Mouse (Mus musculus) liver, embryonic 13.5 days (tissue): ENCODE data around the gene Nfyb. TPM values are rescaled to one million over a fixed set of nuclear protein-coding genes. Genes with fewer than 3 reads are reported as not detected.

Source experiments
- ATAC-seq: fragments of 200-750 bp; cut with Nextera tagmentation; 2 replicates; pipeline ENCODE4 v1.8.0; 2017; ENCODE audit warnings: low read depth, mild to moderate bottlenecking, moderate number of reproducible peaks, moderate library complexity
- DNase-seq: peaks from one replicate; pipeline ENCODE4 v3.0.0; 2022
- H3K27ac ChIP-seq: fragments of 300-500 bp; sonication (generic); 2 replicates; pipeline ENCODE4 v1.5.1; 2015; ENCODE audit warnings: moderate library complexity, mild to moderate bottlenecking, inconsistent platforms
- H3K27me3 ChIP-seq: fragments of 300-500 bp; sonication (generic); 2 replicates; pipeline ENCODE4 v1.6.1; 2015; ENCODE audit warnings: mild to moderate bottlenecking, inconsistent platforms
- H3K36me3 ChIP-seq: fragments of 300-500 bp; sonication (generic); 2 replicates; pipeline ENCODE4 v1.6.1; 2015; ENCODE audit warnings: mild to moderate bottlenecking, inconsistent platforms
- H3K4me1 ChIP-seq: fragments of 300-500 bp; sonication (generic); replicated peaks from 2 replicates; pipeline ENCODE4 v1.6.1; 2015; ENCODE audit warnings: inconsistent platforms
- H3K4me2 ChIP-seq: fragments of 300-500 bp; sonication (generic); 2 replicates; pipeline ENCODE4 v1.6.1; 2015; ENCODE audit warnings: inconsistent platforms, mild to moderate bottlenecking, moderate library complexity
- H3K4me3 ChIP-seq: fragments of 300-500 bp; sonication (generic); replicated peaks from 2 replicates; pipeline ENCODE4 v1.5.1; 2015; ENCODE audit warnings: mild to moderate bottlenecking, inconsistent platforms
- H3K9ac ChIP-seq: fragments of 300-500 bp; sonication (generic); 2 replicates; pipeline ENCODE4 v1.6.1; 2015; ENCODE audit warnings: mild to moderate bottlenecking, inconsistent platforms
- H3K9me3 ChIP-seq: fragments of 300-500 bp; sonication (generic); replicated peaks from 2 replicates; pipeline ENCODE4 v1.6.1; 2016; ENCODE audit warnings: inconsistent platforms
- WGBS: fragments of 180-500 bp; shearing (Covaris S2); methylation state at CpG from one replicate; pipeline ENCODE4 v1.1.7; 2015; ENCODE audit not compliant: insufficient replicate concordance; 5-methylcytosine and 5-hydroxymethylcytosine counted together
- polyA plus RNA-seq: library from polyadenylated mRNA; unstranded; fragments of >200 nt; fragmentation: Nextera tagmentation; extraction: Ambion mirVana; gene quantifications from 2 replicates; pipeline ENCODE4 v1.2.1, GENCODE M21; 2015

Gene Nfyb
- polyA plus RNA-seq, 1 experiment from 2014 or later: 36.1 TPM

- DNase-seq (no peak), ATAC-seq (no peak)
- WGBS: 54% methylated on average over 4 of the region's 4 CpGs
- H3K27ac ChIP-seq: no peak overlapping the region
- no peak overlapping the region for H3K4me3 ChIP-seq
- no peak overlapping the region for H3K9ac ChIP-seq
- H3K4me2 ChIP-seq: no peak overlapping the region
- H3K36me3 ChIP-seq: no peaks in the 10 kb centered on the region
- peaks cover 19% of the 10 kb centered on the region for H3K27me3 ChIP-seq
- no peaks in the 10 kb centered on the region for H3K9me3 ChIP-seq
- H3K4me1 ChIP-seq: peaks cover 23% of the 10 kb centered on the region
Measured at GRCm38 (mm10) chr10:82797119-82797491, 33.2 kb upstream of the Nfyb start.

GRCm38 (mm10) chr10:82796471-82797118 lies 32.7 kb upstream of the Nfyb start:
- H3K36me3 ChIP-seq: no peaks in the 10 kb centered on the region
- no peaks in the 10 kb centered on the region for H3K9me3 ChIP-seq
- 20% methylated on average over 12 of the region's 12 CpGs for WGBS
- no peak overlapping the region for H3K9ac ChIP-seq
- H3K27me3 ChIP-seq: peaks cover 19% of the 10 kb centered on the region
- no peak overlapping the region for H3K27ac ChIP-seq
- H3K4me3 ChIP-seq: no peak overlapping the region
- ATAC-seq (no peak), DNase-seq (no peak)
- no peak overlapping the region for H3K4me2 ChIP-seq
- H3K4me1 ChIP-seq: peaks cover 23% of the 10 kb centered on the region

- H3K36me3 ChIP-seq: no peaks in the 10 kb centered on the region
- peaks cover 23% of the 10 kb centered on the region for H3K4me1 ChIP-seq
- peaks cover 19% of the 10 kb centered on the region for H3K27me3 ChIP-seq
- no peaks in the 10 kb centered on the region for H3K9me3 ChIP-seq
- H3K4me2 ChIP-seq: peak overlapping the region; percentile 37
- no peak overlapping the region for H3K27ac ChIP-seq
- DNase-seq (no peak), ATAC-seq (no peak)
- H3K4me3 ChIP-seq: no peak overlapping the region
- H3K9ac ChIP-seq: no peak overlapping the region
- 27% methylated on average over 8 of the region's 8 CpGs for WGBS
Measured at GRCm38 (mm10) chr10:82795767-82796166, 31.8 kb upstream of the Nfyb start.

- no peak overlapping the region for H3K27ac ChIP-seq
- 17% methylated on average over 15 of the region's 15 CpGs for WGBS
- H3K4me1 ChIP-seq: peaks cover 26% of the 10 kb centered on the region
- peak overlapping the region; percentile 37 for H3K4me2 ChIP-seq
- H3K27me3 ChIP-seq: peaks cover 19% of the 10 kb centered on the region
- peak; percentile 28; the same call in 1 of the 2 replicates for ATAC-seq
- H3K36me3 ChIP-seq: no peaks in the 10 kb centered on the region
- no peak for DNase-seq
- H3K4me3 ChIP-seq: no peak overlapping the region
- H3K9ac ChIP-seq: no peak overlapping the region
- H3K9me3 ChIP-seq: no peaks in the 10 kb centered on the region
Measured at GRCm38 (mm10) chr10:82795071-82795731, 31.3 kb upstream of the Nfyb start.

DNA sequence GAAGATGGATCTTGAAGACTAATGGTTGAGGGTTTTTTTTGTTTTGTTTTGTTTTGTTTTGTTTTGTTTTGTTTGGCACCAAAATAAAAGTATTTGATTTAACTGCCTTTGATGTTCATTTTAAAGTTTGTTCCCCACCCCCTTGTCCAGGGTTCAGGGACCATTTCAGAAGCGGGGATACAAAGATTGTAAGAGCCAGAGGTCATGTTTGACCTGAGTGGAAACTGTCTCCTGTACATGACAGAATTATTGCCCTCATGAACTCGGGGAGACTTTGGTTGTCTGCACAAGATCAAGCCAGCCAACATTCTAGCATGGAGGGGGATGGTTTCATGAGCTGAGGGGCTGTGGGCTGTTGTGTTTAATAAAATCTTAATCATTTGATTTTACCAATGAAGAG lies 28.4 kb upstream of the Nfyb start:
- DNase-seq: no peak
- Histone ChIP-seq H3K4me3 (no peak overlapping the region), H3K4me2 (no peak overlapping the region), H3K9me3 (no peaks in the 10 kb centered on the region), H3K36me3 (no peaks in the 10 kb centered on the region), H3K27me3 (peaks cover 19% of the 10 kb centered on the region), H3K4me1 (peaks cover 26% of the 10 kb centered on the region), H3K27ac (0 out of 2 replicates have a peak overlapping the region, but pooled peaks have one; percentile 25), H3K9ac (no peak overlapping the region)
- ATAC-seq: no peak
- WGBS: 47% methylated on average over 2 of the region's 2 CpGs

DNA sequence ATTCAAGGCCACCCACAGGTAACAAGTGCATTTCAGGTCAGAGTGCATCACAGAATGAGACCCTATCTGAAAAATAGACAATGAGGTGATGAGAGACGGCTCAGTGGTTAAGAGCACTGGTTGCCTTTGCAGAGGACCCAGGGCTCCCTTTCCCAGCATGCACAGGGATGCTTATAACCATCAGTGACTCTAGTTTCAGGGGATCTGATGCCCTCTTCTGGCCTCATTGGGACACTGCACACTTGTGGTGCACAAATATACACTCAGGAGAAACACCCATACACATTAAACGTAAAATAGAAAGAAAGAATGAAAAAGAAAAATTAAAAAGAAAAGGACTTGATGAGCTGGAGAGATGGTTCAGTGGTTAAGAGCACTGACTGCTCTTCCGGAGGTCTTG lies 27.8 kb upstream of the Nfyb start:
- H3K36me3 ChIP-seq: no peaks in the 10 kb centered on the region

GRCm38 (mm10) chr10:82790504-82790903 lies 26.6 kb upstream of the Nfyb start:
- H3K27me3 ChIP-seq: peaks cover 6% of the 10 kb centered on the region
- H3K9ac ChIP-seq: no peak overlapping the region
- no peaks in the 10 kb centered on the region for H3K9me3 ChIP-seq
- peaks cover 11% of the 10 kb centered on the region for H3K4me1 ChIP-seq
- H3K4me2 ChIP-seq: no peak overlapping the region
- no peak overlapping the region for H3K27ac ChIP-seq
- whole genome bisulfite sequencing: 70% methylated on average over 5 of the region's 5 CpGs
- no peak for ATAC-seq
- no peak overlapping the region for H3K4me3 ChIP-seq
- H3K36me3 ChIP-seq: no peaks in the 10 kb centered on the region
- DNase-seq: no peak

More for the DNA sequence above, 27.8 kb upstream of the Nfyb start:
- DNase-seq (no peak), ATAC-seq (no peak)
- H3K9me3 ChIP-seq: no peaks in the 10 kb centered on the region
- H3K9ac ChIP-seq: no peak overlapping the region
- peaks cover 13% of the 10 kb centered on the region for H3K27me3 ChIP-seq
- peaks cover 20% of the 10 kb centered on the region for H3K4me1 ChIP-seq
- H3K27ac ChIP-seq: no peak overlapping the region
- H3K4me3 ChIP-seq: no peak overlapping the region
- H3K4me2 ChIP-seq: no peak overlapping the region
- WGBS: 83% methylated on average over 3 of the region's 3 CpGs

DNA sequence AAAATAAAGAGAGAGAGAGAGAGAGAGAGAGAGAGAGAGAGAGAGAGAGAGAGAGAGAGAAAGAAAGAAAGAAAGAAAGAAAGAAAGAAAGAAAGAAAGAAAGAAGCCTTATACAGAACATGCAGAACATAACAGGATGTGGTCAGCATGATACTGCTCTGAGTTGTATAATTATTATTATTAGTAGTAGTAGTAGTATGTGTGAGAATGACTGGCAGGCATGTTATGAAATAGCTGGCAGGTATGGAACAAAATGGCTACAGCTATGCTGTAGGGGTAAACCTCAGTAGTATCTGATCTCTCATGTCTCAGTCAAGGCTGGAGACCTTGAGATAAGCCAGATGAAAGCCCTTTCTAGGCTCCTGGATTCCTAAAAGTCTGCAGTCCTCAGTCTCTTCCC lies 25.2 kb upstream of the Nfyb start:
- DNase-seq: no peak
- H3K4me1 ChIP-seq: peaks cover 3% of the 10 kb centered on the region; the same call in 1 of the 2 replicates
- H3K36me3 ChIP-seq: no peaks in the 10 kb centered on the region
- H3K27ac ChIP-seq: no peak overlapping the region
- H3K4me3 ChIP-seq: no peak overlapping the region
- ATAC-seq: no peak
- H3K4me2 ChIP-seq: no peak overlapping the region
- no peaks in the 10 kb centered on the region for H3K27me3 ChIP-seq
- no peak overlapping the region for H3K9ac ChIP-seq
- H3K9me3 ChIP-seq: no peaks in the 10 kb centered on the region

- ATAC-seq: peak; percentile 39
Measured at GRCm38 (mm10) chr10:82782472-82782871, 18.5 kb upstream of the Nfyb start.

DNA sequence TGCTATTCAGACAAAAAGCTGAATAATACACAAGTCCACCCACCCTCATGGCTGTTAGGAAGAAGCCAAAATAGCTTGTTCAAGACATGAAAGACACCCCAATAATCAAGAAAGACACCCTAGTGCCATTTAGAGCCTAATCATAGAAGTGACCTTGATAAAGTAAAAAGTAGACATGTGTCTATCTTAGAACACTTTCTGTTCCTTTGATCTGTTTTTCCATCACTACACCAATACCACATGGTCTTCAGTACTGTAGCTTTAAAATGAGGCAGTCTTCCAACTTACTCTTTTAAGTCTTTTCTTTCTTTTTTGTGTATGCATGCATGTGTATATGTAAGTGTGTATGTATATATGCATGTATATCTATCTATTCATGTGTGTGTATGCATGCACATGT lies 16.9 kb upstream of the Nfyb start:
- ATAC-seq (no peak), DNase-seq (no peak)
- Histone ChIP-seq H3K36me3 (no peaks in the 10 kb centered on the region), H3K9ac (no peak overlapping the region), H3K4me2 (no peak overlapping the region), H3K27ac (0 out of 2 replicates have a peak overlapping the region, but pooled peaks have one; percentile 0), H3K27me3 (0 out of 2 replicates have a peak, but pooled peaks cover 6% of the 10 kb centered on the region), H3K9me3 (no peaks in the 10 kb centered on the region), H3K4me1 (peaks cover 48% of the 10 kb centered on the region), H3K4me3 (no peak overlapping the region)

More at GRCm38 (mm10) chr10:82782472-82782871, 18.5 kb upstream of the Nfyb start:
- no peak overlapping the region for H3K4me2 ChIP-seq
- H3K9me3 ChIP-seq: no peaks in the 10 kb centered on the region
- DNase-seq: no peak
- H3K36me3 ChIP-seq: no peaks in the 10 kb centered on the region
- H3K27me3 ChIP-seq: no peaks in the 10 kb centered on the region
- peaks cover 32% of the 10 kb centered on the region for H3K4me1 ChIP-seq
- H3K4me3 ChIP-seq: no peak overlapping the region
- H3K27ac ChIP-seq: no peak overlapping the region
- 28% methylated on average over 2 of the region's 2 CpGs for WGBS
- no peak overlapping the region for H3K9ac ChIP-seq

DNA sequence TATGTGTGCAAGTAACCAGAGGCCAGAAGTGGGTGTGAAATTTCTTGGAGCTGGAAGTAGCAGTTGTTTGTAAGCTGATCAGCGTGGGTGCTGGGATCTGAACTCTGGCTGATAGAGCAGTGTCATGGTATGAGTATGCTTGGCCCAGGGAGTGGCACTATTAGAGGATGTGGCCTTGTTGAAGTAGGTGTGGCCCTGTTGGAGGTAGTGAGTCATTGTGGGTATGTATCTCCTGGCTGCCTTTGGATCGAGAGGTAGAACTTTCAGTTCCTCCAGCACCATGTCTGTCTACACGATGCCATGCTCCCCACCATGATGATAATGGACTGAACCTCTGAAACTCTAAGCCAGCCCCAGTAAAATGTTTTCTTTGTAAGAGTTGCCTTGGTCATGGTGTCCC lies 16.4 kb upstream of the Nfyb start:
- Histone ChIP-seq H3K27ac (peak overlapping the region; percentile 29; the same call in 1 of the 2 replicates), H3K4me2 (0 out of 2 replicates have a peak overlapping the region, but pooled peaks have one; percentile 6)
- peak; percentile 83 for ATAC-seq

DNA sequence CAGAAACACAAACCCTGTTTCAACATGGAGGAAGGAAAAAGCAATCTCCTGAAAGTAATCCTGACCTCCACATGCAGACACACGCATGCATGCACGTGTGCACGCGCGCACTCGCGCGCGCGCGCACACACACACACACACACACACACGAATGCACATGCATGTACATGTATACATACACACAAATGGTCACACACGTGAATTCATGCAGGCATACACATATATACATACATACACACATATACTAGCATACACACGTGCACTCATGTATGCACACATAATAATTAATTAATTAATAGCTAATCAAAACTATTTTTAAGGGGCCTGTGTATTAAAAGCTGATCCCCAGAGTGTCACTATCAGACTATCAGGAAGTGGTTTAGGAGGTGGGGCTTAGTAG lies 15.9 kb upstream of the Nfyb start:
- no peak overlapping the region for H3K4me2 ChIP-seq
- ATAC-seq (no peak), DNase-seq (no peak)
- peak overlapping the region; percentile 29; the same call in 1 of the 2 replicates for H3K27ac ChIP-seq
- no peak overlapping the region for H3K4me3 ChIP-seq
- 96% methylated on average over 14 of the region's 14 CpGs for WGBS
- H3K9ac ChIP-seq: no peak overlapping the region
- H3K27me3 ChIP-seq: peaks cover 10% of the 10 kb centered on the region; the same call in 1 of the 2 replicates
- no peaks in the 10 kb centered on the region for H3K36me3 ChIP-seq
- peaks cover 48% of the 10 kb centered on the region for H3K4me1 ChIP-seq
- H3K9me3 ChIP-seq: no peaks in the 10 kb centered on the region

More for the DNA sequence above, 16.4 kb upstream of the Nfyb start:
- DNase-seq: peak; percentile 48
- H3K9ac ChIP-seq: no peak overlapping the region
- peaks cover 48% of the 10 kb centered on the region for H3K4me1 ChIP-seq
- H3K4me3 ChIP-seq: no peak overlapping the region
- no peaks in the 10 kb centered on the region for H3K36me3 ChIP-seq
- no peaks in the 10 kb centered on the region for H3K9me3 ChIP-seq
- peaks cover 10% of the 10 kb centered on the region; the same call in 1 of the 2 replicates for H3K27me3 ChIP-seq
- WGBS: 64% methylated on average over 3 of the region's 3 CpGs
